Mouse (Mus musculus) limb, embryonic 13.5 days (tissue): Measurements from ENCODE around the gene Grin3a. TPM values are rescaled to one million over a fixed set of nuclear protein-coding genes. Genes with fewer than 3 reads are reported as not detected.
"Not testable (repeated sequence)": the region's sequence is repeated elsewhere in the genome, so short reads cannot be mapped to it uniquely, and the experiment has no call there.

ENCODE experiments used
- ATAC-seq: fragments of 200-750 bp; cut with Nextera tagmentation; 2 replicates; pipeline ENCODE4 v1.8.0; 2017; ENCODE audit warnings: low read depth, moderate number of reproducible peaks, moderate TSS enrichment; ENCODE audit not compliant: low FRiP score
- H3K27ac ChIP-seq: fragments of 300-500 bp; sonication (generic); 2 replicates; pipeline ENCODE4 v1.5.1; 2015; ENCODE audit warnings: inconsistent platforms, mild to moderate bottlenecking, moderate library complexity
- H3K27me3 ChIP-seq: fragments of 300-500 bp; sonication (generic); 2 replicates; pipeline ENCODE4 v1.6.1; 2015; ENCODE audit warnings: mild to moderate bottlenecking, inconsistent platforms
- H3K36me3 ChIP-seq: fragments of 300-500 bp; sonication (generic); 2 replicates; pipeline ENCODE4 v1.6.1; 2015; ENCODE audit warnings: inconsistent platforms, mild to moderate bottlenecking, moderate library complexity
- H3K4me1 ChIP-seq: fragments of 300-500 bp; sonication (generic); 2 replicates; pipeline ENCODE4 v1.6.1; 2015; ENCODE audit warnings: inconsistent platforms
- H3K4me2 ChIP-seq: fragments of 300-500 bp; sonication (generic); replicated peaks from 2 replicates; pipeline ENCODE4 v1.6.1; 2015; ENCODE audit warnings: inconsistent platforms, mild to moderate bottlenecking, moderate library complexity
- H3K4me3 ChIP-seq: fragments of 300-500 bp; sonication (generic); 2 replicates; pipeline ENCODE4 v1.5.1; 2015; ENCODE audit warnings: moderate library complexity, mild to moderate bottlenecking, inconsistent platforms
- H3K9ac ChIP-seq: fragments of 300-500 bp; sonication (generic); 2 replicates; pipeline ENCODE4 v1.6.1; 2015; ENCODE audit warnings: mild to moderate bottlenecking, inconsistent platforms
- H3K9me3 ChIP-seq: fragments of 300-500 bp; sonication (generic); 2 replicates; pipeline ENCODE4 v1.6.1; 2016; ENCODE audit warnings: inconsistent platforms
- WGBS: fragments of 180-500 bp; shearing (Covaris S2); methylation state at CpG from one replicate; pipeline ENCODE4 v1.1.7; 2015; 5-methylcytosine and 5-hydroxymethylcytosine counted together
- polyA plus RNA-seq: library from polyadenylated mRNA; unstranded; fragments of >200 nt; fragmentation: Nextera tagmentation; extraction: Ambion mirVana; gene quantifications from 2 replicates; pipeline ENCODE4 v1.2.1, GENCODE M21; 2015

Gene Grin3a
- polyA plus RNA-seq, 1 experiment from 2014 or later: 4.2 TPM

DNA sequence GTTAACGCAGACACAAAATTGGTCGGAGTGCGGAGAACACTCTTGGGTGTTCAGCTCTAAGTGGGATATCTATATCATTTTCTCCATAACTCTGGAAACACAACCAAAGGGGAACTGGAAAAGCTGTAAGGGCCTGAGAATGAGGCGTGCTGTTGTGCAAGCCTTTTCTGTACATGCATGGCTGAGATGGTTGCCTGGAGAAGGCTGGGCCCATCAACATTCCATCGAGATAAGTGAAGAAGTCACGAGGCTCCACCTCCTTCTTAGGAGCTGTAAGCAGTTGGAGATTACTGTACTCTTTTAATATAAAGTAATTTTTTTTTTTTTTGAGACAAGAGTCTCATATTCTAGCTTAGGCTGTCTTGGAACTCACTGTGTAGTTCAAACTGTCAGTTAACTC lies 169.5 kb downstream of the Grin3a start:
- Histone ChIP-seq H3K27me3 (no peaks in the 10 kb centered on the region), H3K4me1 (0 out of 2 replicates have a peak, but pooled peaks cover 4% of the 10 kb centered on the region), H3K27ac (no peak overlapping the region), H3K4me2 (no peak overlapping the region), H3K9ac (no peak overlapping the region), H3K36me3 (no peaks in the 10 kb centered on the region), H3K4me3 (no peak overlapping the region), H3K9me3 (no peaks in the 10 kb centered on the region)
- WGBS: 92% methylated on average over 6 of the region's 6 CpGs
- ATAC-seq: no peak

- no peaks in the 10 kb centered on the region for H3K27me3 ChIP-seq
- peaks cover 12% of the 10 kb centered on the region; the same call in 1 of the 2 replicates for H3K4me1 ChIP-seq
- no peak overlapping the region for H3K9ac ChIP-seq
- H3K4me3 ChIP-seq: no peak overlapping the region
- no peak for ATAC-seq
- H3K9me3 ChIP-seq: no peaks in the 10 kb centered on the region
- no peak overlapping the region for H3K4me2 ChIP-seq
- peaks cover 39% of the 10 kb centered on the region for H3K36me3 ChIP-seq
- 84% methylated on average over 5 of the region's 5 CpGs for WGBS
- H3K27ac ChIP-seq: no peak overlapping the region
Measured at GRCm38 (mm10) chr4:49664850-49665249, 180.7 kb downstream of the Grin3a start.

DNA sequence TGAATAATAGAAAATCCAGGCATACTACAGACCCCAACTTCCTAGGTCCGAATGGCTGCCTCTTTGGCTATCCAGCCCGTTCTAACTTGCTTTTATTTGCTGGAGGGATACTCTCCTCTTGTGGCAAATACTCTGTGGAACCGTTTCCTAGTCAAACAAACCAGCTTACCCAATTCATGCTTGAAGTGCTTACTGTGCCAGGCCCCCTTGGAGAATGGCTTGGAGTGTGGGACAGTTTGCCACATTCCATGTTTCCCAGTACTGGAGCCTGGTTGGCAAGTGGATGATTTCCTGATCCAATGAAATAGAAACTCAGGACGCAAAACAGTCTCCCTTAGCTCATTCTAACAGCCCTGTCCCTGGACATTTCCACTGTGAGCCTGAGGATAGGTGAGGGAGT lies 183.3 kb downstream of the Grin3a start:
- WGBS: 92% methylated on average over 4 of the region's 4 CpGs
- ATAC-seq: no peak
- H3K9ac ChIP-seq: no peak overlapping the region
- peaks cover 62% of the 10 kb centered on the region for H3K36me3 ChIP-seq
- no peaks in the 10 kb centered on the region for H3K27me3 ChIP-seq
- no peaks in the 10 kb centered on the region for H3K9me3 ChIP-seq
- H3K4me1 ChIP-seq: peaks cover 4% of the 10 kb centered on the region; the same call in 1 of the 2 replicates
- H3K4me2 ChIP-seq: no peak overlapping the region
- H3K4me3 ChIP-seq: no peak overlapping the region
- no peak overlapping the region for H3K27ac ChIP-seq

DNA sequence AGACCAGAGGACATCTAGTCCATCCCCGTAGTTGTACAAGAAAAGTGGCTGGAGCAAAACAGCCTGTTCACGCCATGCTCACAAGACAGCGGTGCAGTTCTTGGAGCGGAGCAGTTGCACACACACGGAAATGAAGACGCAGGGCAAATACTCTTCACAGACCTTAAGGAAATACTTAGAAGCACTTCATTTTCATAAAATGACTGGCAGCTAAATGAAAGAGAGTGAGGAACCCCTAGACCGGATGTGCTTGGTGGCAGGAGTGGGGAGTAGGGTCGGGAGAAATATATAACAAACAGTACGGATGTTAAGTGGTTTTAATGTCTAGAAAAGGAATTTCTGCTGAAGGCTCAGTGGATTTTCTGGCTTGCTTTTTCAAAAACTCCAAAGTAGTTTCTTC lies 183.9 kb downstream of the Grin3a start:
- Histone ChIP-seq H3K4me2 (no peak overlapping the region), H3K4me1 (peaks cover 4% of the 10 kb centered on the region; the same call in 1 of the 2 replicates), H3K27me3 (no peaks in the 10 kb centered on the region), H3K9ac (no peak overlapping the region), H3K36me3 (peaks cover 66% of the 10 kb centered on the region), H3K27ac (no peak overlapping the region), H3K9me3 (no peaks in the 10 kb centered on the region), H3K4me3 (no peak overlapping the region)
- WGBS: 93% methylated on average over 9 of the region's 9 CpGs
- ATAC-seq: no peak

DNA sequence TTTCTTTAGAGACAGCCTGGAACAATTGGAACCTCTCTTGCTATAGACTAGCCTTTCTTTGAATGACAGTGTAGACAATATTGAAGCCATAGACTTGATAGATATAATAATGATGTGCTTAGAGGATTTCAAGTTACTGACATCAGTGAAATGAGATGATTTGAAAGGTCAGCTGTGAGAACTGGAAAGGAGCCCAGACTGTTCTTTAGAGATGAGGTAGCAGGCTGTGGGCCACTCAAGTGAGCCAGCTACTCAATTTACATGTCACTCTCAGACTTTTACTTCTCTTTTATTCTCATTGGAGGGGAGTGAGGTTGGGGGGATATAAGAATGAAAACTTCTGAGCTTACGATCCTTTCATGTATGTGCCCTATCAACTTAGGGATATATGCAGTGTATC lies 186.1 kb downstream of the Grin3a start:
- Histone ChIP-seq H3K27ac (no peak overlapping the region), H3K9ac (no peak overlapping the region), H3K9me3 (no peaks in the 10 kb centered on the region), H3K4me1 (no peaks in the 10 kb centered on the region), H3K4me2 (no peak overlapping the region), H3K36me3 (peaks cover 79% of the 10 kb centered on the region), H3K4me3 (no peak overlapping the region), H3K27me3 (no peaks in the 10 kb centered on the region)
- ATAC-seq: no peak
- WGBS: 85% methylated on average over 1 of the region's 1 CpGs

DNA sequence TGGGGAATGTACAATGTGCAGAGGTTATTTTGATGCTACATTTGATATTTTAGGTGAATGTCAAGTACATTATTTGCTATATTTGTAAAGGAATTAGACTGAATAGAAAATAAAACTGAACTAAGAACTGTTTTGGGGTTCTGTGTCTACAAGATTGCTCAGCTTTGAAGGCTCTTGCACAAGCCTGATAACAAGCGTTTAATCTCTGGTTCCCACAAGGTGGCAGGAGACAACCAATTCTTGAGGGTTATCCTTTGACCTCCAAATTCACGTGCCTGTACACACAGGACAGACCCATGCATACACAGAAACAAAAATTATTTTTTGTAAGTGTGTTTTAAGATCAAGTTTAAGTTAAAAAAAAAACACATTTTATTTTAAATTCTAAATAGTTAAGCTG lies 205.6 kb downstream of the Grin3a start:
- Histone ChIP-seq H3K36me3 (peaks cover 78% of the 10 kb centered on the region), H3K4me2 (no peak overlapping the region), H3K9me3 (no peaks in the 10 kb centered on the region), H3K4me3 (no peak overlapping the region), H3K27me3 (no peaks in the 10 kb centered on the region), H3K27ac (no peak overlapping the region), H3K4me1 (no peaks in the 10 kb centered on the region), H3K9ac (no peak overlapping the region)
- no peak for ATAC-seq
- WGBS: 84% methylated on average over 2 of the region's 2 CpGs

DNA sequence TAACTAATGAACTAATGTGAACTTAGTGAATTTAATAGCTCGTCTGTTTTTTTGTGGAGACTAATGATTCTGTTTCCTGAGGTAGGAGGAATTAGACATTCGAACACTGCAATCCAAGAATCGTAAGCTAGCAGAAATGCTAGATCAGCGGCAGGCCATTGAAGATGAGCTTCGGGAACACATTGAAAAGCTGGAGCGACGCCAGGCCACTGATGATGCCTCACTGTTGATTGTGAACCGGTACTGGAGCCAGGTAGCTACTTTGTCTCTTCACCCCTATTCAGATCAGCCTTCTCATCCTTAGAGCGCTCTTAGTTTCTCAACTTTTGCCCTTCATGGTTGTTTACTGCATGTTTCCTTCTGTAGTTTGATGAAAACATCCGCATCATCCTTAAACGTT lies 207.7 kb downstream of the Grin3a start:
- Histone ChIP-seq H3K9me3 (no peaks in the 10 kb centered on the region), H3K4me1 (peaks cover 12% of the 10 kb centered on the region), H3K36me3 (peaks cover 70% of the 10 kb centered on the region), H3K27me3 (no peaks in the 10 kb centered on the region), H3K4me3 (no peak overlapping the region), H3K27ac (no peak overlapping the region), H3K4me2 (no peak overlapping the region), H3K9ac (no peak overlapping the region)
- ATAC-seq: no peak
- WGBS: 93% methylated on average over 11 of the region's 11 CpGs

DNA sequence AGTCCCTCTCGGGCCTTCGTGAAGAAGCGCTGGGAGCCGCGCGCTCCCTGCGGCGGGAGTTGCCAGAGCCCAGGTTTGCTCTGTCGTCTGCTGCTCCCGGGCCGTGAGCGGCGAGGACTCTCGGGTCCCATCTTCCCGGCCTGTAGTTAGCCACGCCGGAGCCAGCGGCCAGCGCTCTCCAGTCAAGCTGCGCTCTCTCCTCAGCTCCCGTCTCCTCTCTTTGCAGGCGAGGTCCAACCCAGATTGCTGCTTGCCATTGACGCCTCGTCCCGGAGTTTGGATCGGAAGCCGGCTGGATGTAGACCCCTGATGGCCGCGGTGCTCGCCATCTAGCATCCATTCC lies 213.4 kb downstream of the Grin3a start:
- no peaks in the 10 kb centered on the region for H3K27me3 ChIP-seq
- peaks cover 12% of the 10 kb centered on the region for H3K4me1 ChIP-seq
- WGBS: under 1% methylated on average over 29 of the region's 30 CpGs
- peak overlapping the region; percentile 91 for H3K4me3 ChIP-seq
- H3K27ac ChIP-seq: peak overlapping the region; percentile 88
- H3K9ac ChIP-seq: peak overlapping the region; percentile 90
- H3K4me2 ChIP-seq: peak overlapping the region; percentile 85
- ATAC-seq: peak; percentile 69; the same call in 1 of the 2 replicates
- no peaks in the 10 kb centered on the region for H3K9me3 ChIP-seq
- H3K36me3 ChIP-seq: peaks cover 31% of the 10 kb centered on the region

DNA sequence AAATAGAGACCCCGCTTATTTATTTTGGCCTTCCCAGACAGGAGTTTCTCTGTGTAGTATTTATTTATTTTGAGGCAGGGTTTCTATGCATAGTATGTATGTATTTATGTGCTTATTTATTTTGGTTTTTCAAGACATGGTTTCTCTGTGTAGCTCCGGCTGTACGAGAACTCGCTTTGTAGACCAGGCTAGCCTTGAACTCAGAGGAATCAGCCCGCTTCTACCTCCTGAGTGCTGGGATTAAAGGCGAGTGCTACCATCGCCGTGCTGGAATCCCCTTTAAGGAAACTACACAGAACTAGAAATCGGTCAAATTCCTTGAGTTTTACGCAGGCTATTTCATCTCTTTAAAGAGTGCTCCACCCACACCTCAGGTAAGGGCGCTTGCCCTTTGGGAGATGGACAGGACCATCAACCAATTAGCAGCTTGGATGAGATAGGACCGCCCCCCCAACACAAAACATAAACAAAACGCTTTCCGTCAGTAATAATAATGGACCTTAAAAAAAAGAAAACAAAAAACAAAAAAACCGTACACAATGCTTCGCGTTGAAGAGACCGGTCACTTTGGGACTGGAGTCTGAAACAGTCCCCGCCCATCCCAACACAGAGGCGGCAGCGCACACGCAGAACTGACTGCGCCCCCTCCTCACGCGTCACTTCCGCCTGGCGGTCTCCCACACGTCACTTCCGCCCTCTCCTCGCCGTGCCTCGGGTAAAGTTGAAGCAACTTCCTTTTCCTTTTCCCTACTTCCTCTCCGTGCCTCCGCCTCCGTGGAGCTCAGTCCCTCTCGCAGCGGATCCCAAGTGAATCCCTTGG lies 214.0 kb downstream of the Grin3a start, which contains the start of gene Rnf20:
TSS of gene Rnf20 (plus strand) at position 688 of the 820 bp plus-strand sequence.
- Histone ChIP-seq H3K27me3 (no peaks in the 10 kb centered on the region), H3K36me3 (peaks cover 25% of the 10 kb centered on the region), H3K4me2 (peak within 1 kb of the TSS; percentile 85), H3K4me1 (peaks cover 12% of the 10 kb centered on the region), H3K4me3 (peak within 1 kb of the TSS; percentile 91), H3K27ac (peak within 1 kb of the TSS; percentile 88), H3K9ac (peak within 1 kb of the TSS; percentile 90), H3K9me3 (no peaks in the 10 kb centered on the region)
- WGBS: 4% methylated on average over 37 of the region's 37 CpGs
- peak; percentile 97 for ATAC-seq

DNA sequence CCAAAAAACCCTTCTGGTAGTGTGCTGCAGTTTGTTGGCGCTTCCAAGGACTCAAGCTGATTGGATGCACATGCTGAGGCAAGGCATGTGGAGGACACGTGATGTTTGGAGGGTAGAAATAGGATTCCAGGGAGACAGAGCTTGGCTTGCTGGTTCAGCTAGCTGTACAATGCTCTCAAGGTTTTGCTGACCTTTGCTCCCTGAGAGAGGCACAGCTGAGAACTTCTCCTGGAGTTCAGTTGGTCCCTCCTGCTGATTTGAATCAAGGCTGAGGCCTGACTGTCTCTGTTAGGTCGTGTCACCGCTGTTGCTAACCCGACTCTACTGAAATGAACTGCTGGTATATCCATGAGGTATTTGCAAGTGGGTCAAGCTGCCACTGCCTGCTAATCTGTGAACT lies 216.6 kb downstream of the Grin3a start:
- no peaks in the 10 kb centered on the region for H3K27me3 ChIP-seq
- 82% methylated on average over 5 of the region's 5 CpGs for WGBS
- no peak overlapping the region for H3K9ac ChIP-seq
- peaks cover 10% of the 10 kb centered on the region for H3K4me1 ChIP-seq
- no peaks in the 10 kb centered on the region for H3K9me3 ChIP-seq
- no peak overlapping the region for H3K4me2 ChIP-seq
- no peak for ATAC-seq
- H3K36me3 ChIP-seq: no peaks in the 10 kb centered on the region; the same call in 1 of the 2 replicates
- H3K4me3 ChIP-seq: no peak overlapping the region
- no peak overlapping the region for H3K27ac ChIP-seq

- 6% methylated on average over 3 of the region's 3 CpGs for WGBS
- no peak overlapping the region for H3K27ac ChIP-seq
- no peaks in the 10 kb centered on the region for H3K4me1 ChIP-seq
- no peak overlapping the region for H3K4me3 ChIP-seq
- no peaks in the 10 kb centered on the region for H3K9me3 ChIP-seq
- no peak for ATAC-seq
- H3K9ac ChIP-seq: no peak overlapping the region
- no peaks in the 10 kb centered on the region for H3K36me3 ChIP-seq
- H3K4me2 ChIP-seq: no peak overlapping the region
- no peaks in the 10 kb centered on the region for H3K27me3 ChIP-seq
Measured at GRCm38 (mm10) chr4:49626973-49627372, 218.6 kb downstream of the Grin3a start.

GRCm38 (mm10) chr4:49624969-49625368 lies 220.6 kb downstream of the Grin3a start:
- not testable (repeated sequence) for H3K4me2 ChIP-seq, ATAC-seq, H3K9me3 ChIP-seq, H3K4me3 ChIP-seq, H3K9ac ChIP-seq, H3K27me3 ChIP-seq, H3K27ac ChIP-seq, H3K36me3 ChIP-seq, H3K4me1 ChIP-seq
- WGBS: 87% methylated on average over 4 of the region's 4 CpGs

GRCm38 (mm10) chr4:49623916-49624315 lies 221.6 kb downstream of the Grin3a start:
- no peaks in the 10 kb centered on the region for H3K4me1 ChIP-seq
- no peak overlapping the region for H3K4me2 ChIP-seq
- no peak overlapping the region for H3K4me3 ChIP-seq
- H3K27me3 ChIP-seq: no peaks in the 10 kb centered on the region
- H3K9me3 ChIP-seq: no peaks in the 10 kb centered on the region
- WGBS: 82% methylated on average over 4 of the region's 4 CpGs
- H3K9ac ChIP-seq: no peak overlapping the region
- ATAC-seq: no peak
- no peak overlapping the region for H3K27ac ChIP-seq
- H3K36me3 ChIP-seq: no peaks in the 10 kb centered on the region
